In the genomic region with DNA sequence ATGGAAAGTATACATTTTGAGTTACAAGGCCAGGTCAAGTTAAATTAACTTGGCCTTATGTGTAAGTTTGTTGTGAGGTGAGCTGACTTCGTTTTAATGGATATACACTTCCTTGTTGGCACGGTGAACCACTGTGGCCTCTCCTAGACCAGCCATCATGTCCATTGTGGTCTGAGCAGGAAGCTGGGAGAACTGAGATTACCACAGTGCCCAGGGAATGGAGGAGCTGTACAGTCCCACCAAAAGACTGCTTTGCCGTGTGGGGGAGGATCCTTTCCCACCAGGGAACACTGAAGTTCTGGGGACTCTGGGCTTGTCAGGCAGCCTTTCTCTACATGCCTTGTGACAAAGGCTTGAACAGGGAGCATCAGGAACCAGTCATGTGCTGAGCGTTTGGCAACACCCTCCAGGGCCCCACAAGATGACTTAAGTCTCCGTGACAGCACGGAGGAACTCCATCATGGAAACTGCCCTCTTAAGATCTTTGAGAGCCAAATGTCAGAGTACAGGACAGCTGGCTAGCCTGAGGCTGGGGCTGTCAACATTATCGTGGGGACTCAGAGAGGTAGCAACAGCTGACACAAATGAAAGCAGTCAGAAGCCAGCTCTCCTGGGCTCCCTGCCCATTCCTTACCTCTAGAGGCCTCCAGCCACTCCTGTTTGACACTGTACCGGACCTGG, we compare ENCODE assay signal across 7 mouse cellular contexts. TPM values are rescaled to one million over a fixed set of nuclear protein-coding genes. Genes with fewer than 3 reads are reported as not detected.
DNase-seq lines count a peak whose midpoint lies in the region; ATAC-seq lines count a peak whose summit lies in the region.

No protein-coding gene starts in this region.

- H3K36me3 ChIP-seq in megakaryocyte, embryonic 14.5 days (replicated peaks; ENCODE audit: low read length): no peaks in the 10 kb centered on the region
- H3K36me3 ChIP-seq in hindbrain, embryonic 16.5 days (ENCODE audit: control insufficient read depth, insufficient read depth, low read length): peaks cover 14% of the 10 kb centered on the region
- H3K36me3 ChIP-seq in stomach, embryonic 16.5 days (ENCODE audit: control insufficient read depth, insufficient read depth, low read length): peaks cover 24% of the 10 kb centered on the region

- H3K27ac ChIP-seq in hindbrain, embryonic 16.5 days (ENCODE audit: low read depth, low read length): no peak overlapping the region; the same call in 1 of the 2 replicates
- 0 out of 2 replicates have a peak overlapping the region, but pooled peaks have one; percentile 6 for H3K27ac ChIP-seq in stomach, embryonic 16.5 days (ENCODE audit: low read length)

- no peak for ATAC-seq in megakaryocyte, adult 5-6 weeks (ENCODE audit: poor library complexity, severe bottlenecking)
- ATAC-seq in common myeloid progenitor, adult 5-6 weeks (replicated peaks; ENCODE audit: low read depth, poor library complexity, severe bottlenecking): peak; percentile 88
- peak; percentile 74 for ATAC-seq in hindbrain, embryonic 16.5 days
- ATAC-seq in stomach, embryonic 16.5 days (ENCODE audit: insufficient read depth, low FRiP score): no peak
- ATAC-seq in frontal cortex, adult (ENCODE audit: low TSS enrichment): no peak

- peaks cover 57% of the 10 kb centered on the region for H3K9me3 ChIP-seq in megakaryocyte, embryonic 14.5 days
- no peaks in the 10 kb centered on the region for H3K9me3 ChIP-seq in hindbrain, embryonic 16.5 days (ENCODE audit: control insufficient read depth, low read length)
- H3K9me3 ChIP-seq in stomach, embryonic 16.5 days (replicated peaks; ENCODE audit: control insufficient read depth, low read length): 0 out of 2 replicates have a peak, but pooled peaks cover 3% of the 10 kb centered on the region

- no peak overlapping the region for H3K9ac ChIP-seq in hindbrain, embryonic 16.5 days (ENCODE audit: low read depth, low read length)
- H3K9ac ChIP-seq in stomach, embryonic 16.5 days (ENCODE audit: low read length): no peak overlapping the region

- H3K27me3 ChIP-seq in megakaryocyte, embryonic 14.5 days (replicated peaks): peaks cover 68% of the 10 kb centered on the region
- no peaks in the 10 kb centered on the region for H3K27me3 ChIP-seq in hindbrain, embryonic 16.5 days (replicated peaks; ENCODE audit: control insufficient read depth, insufficient read depth, low read length)
- H3K27me3 ChIP-seq in stomach, embryonic 16.5 days (ENCODE audit: control insufficient read depth, insufficient read depth, low read length): no peaks in the 10 kb centered on the region

- WGBS in hindbrain, embryonic 16.5 days: 49% methylated on average over 8 of the region's 8 CpGs
- WGBS in stomach, embryonic 16.5 days: 48% methylated on average over 8 of the region's 8 CpGs

- peak overlapping the region; percentile 71 for H3K4me3 ChIP-seq in megakaryocyte, embryonic 14.5 days (replicated peaks)
- H3K4me3 ChIP-seq in hindbrain, embryonic 16.5 days (ENCODE audit: low read length): no peak overlapping the region
- no peak overlapping the region for H3K4me3 ChIP-seq in stomach, embryonic 16.5 days (replicated peaks; ENCODE audit: low read length)

- H3K4me1 ChIP-seq in megakaryocyte, embryonic 14.5 days: peaks cover 22% of the 10 kb centered on the region
- H3K4me1 ChIP-seq in hindbrain, embryonic 16.5 days (ENCODE audit: control insufficient read depth, insufficient read depth, low read depth, low read length): peaks cover 3% of the 10 kb centered on the region; the same call in 1 of the 2 replicates
- 0 out of 2 replicates have a peak, but pooled peaks cover 6% of the 10 kb centered on the region for H3K4me1 ChIP-seq in stomach, embryonic 16.5 days (ENCODE audit: control insufficient read depth, insufficient read depth, low read length)

- no peak for DNase-seq in frontal cortex, postnatal 10 days (ENCODE audit: low spot score in 2 of 2)

- H3K4me2 ChIP-seq in hindbrain, embryonic 16.5 days (ENCODE audit: low read length): no peak overlapping the region
- H3K4me2 ChIP-seq in stomach, embryonic 16.5 days (ENCODE audit: low read depth, low read length): no peak overlapping the region

RNA-seq across cellular contexts. Expression of gene Boc, which starts 55.7 kb away (rescaled TPM):
- not detected in 2 replicates for polyA plus RNA-seq in megakaryocyte, embryonic 14.5 days (2012; ENCODE audit: insufficient read depth, low replicate concordance)
- total RNA-seq in megakaryocyte, adult 5-6 weeks (2015): 0.07 TPM in 1 of 2 replicates, not detected in the other
- total RNA-seq in megakaryocyte, adult 5-6 weeks (2017): not detected in 2 replicates
- total RNA-seq in common myeloid progenitor, adult 5-6 weeks (2017): not detected in 2 replicates
- polyA plus RNA-seq in hindbrain, embryonic 16.5 days (2015; fragmentation: Nextera tagmentation; extraction: Ambion mirVana): 12.1 and 16.4 TPM in 2 replicates
- 16.9 and 17.9 TPM in 2 replicates for polyA plus RNA-seq in stomach, embryonic 16.5 days (2015; fragmentation: Nextera tagmentation; extraction: Ambion mirVana)

Comparison
In these comparisons a context has a peak if more than half of its experiments do, and no peak if none do; other contexts are left out.
1. ATAC-seq: peak in common myeloid progenitor, adult 5-6 weeks (single experiment) and hindbrain, embryonic 16.5 days (single experiment); none in megakaryocyte, adult 5-6 weeks (single experiment), stomach, embryonic 16.5 days (single experiment) and frontal cortex, adult (single experiment).
2. RNA of gene Boc, which starts 55.7 kb away (polyA plus RNA-seq): 16.9 to 17.9 TPM in stomach, embryonic 16.5 days and 12.1 to 16.4 TPM in hindbrain, embryonic 16.5 days; not detected in megakaryocyte, embryonic 14.5 days; every median in the first group is over 10 times any median in the second.